Mouse (Mus musculus): ENCODE measurements around the gene Elmo2. TPM values are rescaled to one million over a fixed set of nuclear protein-coding genes. Genes with fewer than 3 reads are reported as not detected.

The Elmo2 gene
- polyA plus RNA-seq, 1 experiment = 36.2 TPM

- no peak for DNase-seq (ENCODE audit: low spot score)
These were observed 29.7 kb downstream of the Elmo2 start for GRCm38 (mm10) chr2:165296571-165296970.

- DNase-seq (ENCODE audit: low spot score) = peak; percentile 34
These were observed 37.8 kb downstream of the Elmo2 start for GRCm38 (mm10) chr2:165288315-165289031.

- DNase-seq (ENCODE audit: low spot score) = peak; percentile 84
These were observed 38.9 kb downstream of the Elmo2 start, which contains the start of gene Slc35c2 for GRCm38 (mm10) chr2:165287202-165287984. Gene Slc35c2, minus strand, starts transcription at chr2:165287869.

DNA sequence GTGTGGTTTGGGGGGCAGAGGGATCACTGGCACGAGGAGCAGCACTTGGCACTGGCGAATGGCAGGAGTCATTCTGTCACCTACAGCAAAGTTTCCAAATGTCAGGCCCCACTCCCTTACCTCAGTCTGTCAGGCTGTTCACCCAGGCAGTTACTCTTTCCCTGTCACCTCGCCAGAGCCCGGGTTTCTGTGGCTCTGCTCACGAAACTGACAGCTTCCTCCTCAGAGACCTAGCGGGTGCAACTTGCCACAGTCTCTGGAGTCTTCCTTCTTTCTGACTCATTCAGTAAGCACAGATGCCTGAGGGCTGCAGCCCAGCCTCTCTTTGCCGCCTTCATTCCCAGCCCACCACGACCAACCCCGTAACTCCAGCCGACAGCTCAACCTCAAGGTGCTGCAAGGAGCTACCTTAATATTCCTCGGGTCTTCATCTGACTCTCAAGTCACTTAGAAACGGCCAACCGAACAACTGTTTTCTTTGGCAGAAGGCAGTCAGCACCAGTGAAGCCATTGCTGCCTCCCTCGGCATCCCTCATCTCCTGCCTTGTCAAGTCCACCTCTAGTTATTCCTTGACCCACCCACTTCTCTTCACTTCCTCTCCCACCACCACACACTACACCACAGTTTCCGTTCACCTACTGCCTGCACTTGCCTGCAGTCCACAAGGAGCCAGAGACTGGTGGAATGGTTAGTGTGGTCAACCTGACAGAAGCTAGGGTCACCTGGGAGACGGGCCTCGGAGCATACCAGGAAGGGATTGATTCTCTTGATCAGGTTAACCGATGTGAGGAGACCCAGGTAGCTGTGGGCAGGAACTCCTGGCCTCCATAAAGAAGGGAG, 39.7 kb downstream of the Elmo2 start:
- no peak for DNase-seq (ENCODE audit: low spot score)

DNA sequence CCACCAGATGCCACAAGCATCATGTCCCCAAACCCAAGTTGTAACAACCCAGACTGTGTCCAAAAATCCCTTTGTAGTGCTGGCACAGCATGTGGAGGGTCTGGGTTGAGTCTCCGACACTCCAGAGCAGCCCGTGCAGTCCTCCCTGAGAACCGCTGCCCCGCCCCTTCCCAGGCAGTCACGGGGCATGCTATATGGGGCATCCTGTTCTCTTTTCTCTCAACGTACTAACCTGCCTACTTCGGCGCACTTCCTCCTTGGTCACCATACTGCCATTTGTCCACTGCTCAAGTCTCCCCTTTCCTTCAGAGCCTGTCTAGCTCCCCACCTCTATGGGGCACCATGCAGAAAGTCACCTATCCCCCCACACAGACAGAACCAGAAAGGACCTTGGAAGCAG, 40.7 kb downstream of the Elmo2 start:
- DNase-seq (ENCODE audit: low spot score) = no peak

DNA sequence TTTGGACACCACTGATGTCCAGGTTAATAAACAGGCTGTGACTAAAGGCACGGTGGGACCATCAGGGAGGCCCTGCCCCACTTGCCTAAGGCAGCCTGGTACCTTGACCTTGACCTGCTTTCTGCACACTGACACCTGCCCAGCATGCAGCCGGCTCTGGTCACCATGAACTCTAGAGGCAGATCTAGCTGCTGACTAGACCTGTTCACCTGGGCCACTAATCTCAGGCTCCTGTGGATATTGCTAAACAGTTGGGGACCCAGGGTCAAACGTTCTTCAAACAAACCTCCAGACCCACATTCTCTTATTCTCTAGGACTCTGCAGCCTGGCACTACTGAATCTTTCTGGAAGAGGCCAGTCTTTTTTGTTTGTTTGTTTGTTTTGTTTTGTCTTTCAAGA, 41.2 kb downstream of the Elmo2 start:
- no peak for DNase-seq (ENCODE audit: low spot score)

- no peak for DNase-seq (ENCODE audit: low spot score)
These were observed 41.9 kb downstream of the Elmo2 start for GRCm38 (mm10) chr2:165284377-165284776.

DNA sequence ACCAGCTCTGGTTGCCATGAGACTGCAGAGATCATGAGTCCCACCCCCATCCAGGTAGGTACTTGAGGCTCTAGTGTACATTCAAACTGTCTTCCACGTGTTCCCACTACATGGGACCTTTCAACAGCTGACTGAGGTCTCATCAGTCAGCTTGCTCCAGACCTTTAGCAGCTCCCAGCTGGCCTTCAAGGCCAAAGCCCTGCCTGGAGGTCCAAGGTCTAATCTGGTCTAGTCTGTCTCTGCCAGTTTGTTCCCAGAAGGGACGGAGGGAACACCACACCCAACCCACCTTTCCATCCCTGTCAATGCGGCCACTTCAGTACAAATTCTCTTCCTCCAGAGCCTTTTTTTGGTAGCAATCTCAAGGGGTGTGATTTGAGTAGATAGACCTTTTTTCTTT, 42.6 kb downstream of the Elmo2 start:
- DNase-seq (ENCODE audit: low spot score) = no peak

GRCm38 (mm10) chr2:165281779-165282311, 44.4 kb downstream of the Elmo2 start:
- DNase-seq (ENCODE audit: low spot score) = no peak

DNA sequence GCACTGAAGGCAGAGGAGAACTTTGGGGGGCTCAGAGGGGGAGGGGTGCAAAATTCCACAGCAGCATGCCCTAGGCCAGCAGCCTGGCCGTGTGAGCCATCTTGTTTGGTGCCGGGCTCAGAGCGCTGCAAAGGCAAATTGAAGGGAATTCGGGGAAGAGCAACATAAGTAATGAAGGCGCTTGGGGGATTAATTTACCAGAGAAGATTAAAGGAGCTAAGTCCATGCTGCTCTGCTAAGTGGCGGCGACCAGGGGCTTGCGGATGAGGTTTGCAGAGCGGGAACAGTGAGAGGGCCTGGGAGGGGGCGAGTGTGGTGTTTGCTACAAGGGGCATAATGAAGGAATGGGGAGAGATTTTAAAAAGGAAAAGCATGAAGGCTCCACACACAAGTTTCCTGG, 46.9 kb downstream of the Elmo2 start:
- DNase-seq (ENCODE audit: low spot score) = no peak

GRCm38 (mm10) chr2:165277188-165277740, 49.0 kb downstream of the Elmo2 start:
- DNase-seq (ENCODE audit: low spot score) = no peak

DNA sequence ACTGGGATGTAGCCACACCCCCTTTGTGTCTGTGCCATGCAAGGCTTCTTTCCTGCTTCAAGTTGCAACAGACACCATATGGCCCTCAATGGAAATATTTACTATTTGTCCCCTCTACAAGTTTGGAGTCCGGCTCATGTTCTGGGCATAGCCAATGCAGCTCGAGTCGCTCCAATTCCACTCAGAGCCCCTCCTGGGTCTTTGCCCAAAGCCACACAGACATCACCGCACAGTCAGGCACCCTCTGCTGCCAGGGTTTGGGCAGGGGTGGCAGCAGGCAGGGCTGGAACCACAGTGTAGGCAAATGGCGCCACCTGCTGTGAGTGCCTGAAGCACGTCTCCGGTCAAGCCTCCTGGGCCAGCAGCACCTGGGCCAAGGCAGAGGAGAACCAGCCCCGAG, 50.5 kb downstream of the Elmo2 start:
- peak; percentile 44 for DNase-seq (ENCODE audit: low spot score)

GRCm38 (mm10) chr2:165275124-165275640, 51.1 kb downstream of the Elmo2 start:
- no peak for DNase-seq (ENCODE audit: low spot score)

- no peak for DNase-seq (ENCODE audit: low spot score)
These were observed 52.7 kb downstream of the Elmo2 start for GRCm38 (mm10) chr2:165273589-165273988.

DNA sequence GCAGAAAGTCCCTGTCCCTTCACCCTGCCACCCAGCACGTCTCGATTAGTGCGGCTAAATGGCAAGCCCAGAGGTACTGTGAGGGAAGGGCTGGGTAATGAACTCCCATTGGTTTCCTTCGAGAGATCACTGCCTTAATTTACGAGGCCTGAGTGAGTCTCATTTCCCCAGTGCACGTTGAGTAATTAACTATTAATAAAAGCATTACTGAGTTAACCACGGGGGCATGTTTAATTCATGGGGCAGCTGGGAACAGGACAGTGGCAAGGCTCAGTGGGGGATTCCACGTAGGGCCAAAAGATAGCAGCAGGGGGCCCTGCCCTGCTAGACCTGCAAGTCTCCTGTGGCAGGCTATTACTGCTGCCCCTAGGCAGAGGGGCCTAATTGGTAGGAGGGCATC, 55.0 kb downstream of the Elmo2 start:
- DNase-seq (ENCODE audit: low spot score) = no peak

DNA sequence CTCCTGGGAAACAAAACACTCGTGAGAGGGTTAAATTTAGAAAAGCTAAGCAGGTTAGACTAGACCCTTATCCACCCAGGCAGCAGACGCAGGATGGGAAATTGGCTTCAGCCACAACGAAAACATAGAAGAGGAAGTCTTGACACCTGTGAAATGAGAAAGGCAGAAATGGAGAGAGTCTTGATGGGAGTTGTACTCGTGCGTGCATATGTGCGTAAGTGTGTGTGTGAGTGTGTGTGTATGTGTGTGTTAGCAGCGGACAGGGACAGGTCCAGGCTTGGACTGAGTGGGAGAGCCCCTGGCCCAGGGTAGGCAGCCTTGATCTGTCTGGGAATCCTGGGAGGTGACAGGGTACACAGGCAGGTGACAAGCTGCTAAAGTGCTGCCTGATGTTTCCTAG, 55.4 kb downstream of the Elmo2 start:
- no peak for DNase-seq (ENCODE audit: low spot score)

GRCm38 (mm10) chr2:165266739-165267138, 59.5 kb downstream of the Elmo2 start:
- no peak for DNase-seq (ENCODE audit: low spot score)

GRCm38 (mm10) chr2:165263861-165264260, 62.4 kb downstream of the Elmo2 start:
- no peak for DNase-seq (ENCODE audit: low spot score)

DNA sequence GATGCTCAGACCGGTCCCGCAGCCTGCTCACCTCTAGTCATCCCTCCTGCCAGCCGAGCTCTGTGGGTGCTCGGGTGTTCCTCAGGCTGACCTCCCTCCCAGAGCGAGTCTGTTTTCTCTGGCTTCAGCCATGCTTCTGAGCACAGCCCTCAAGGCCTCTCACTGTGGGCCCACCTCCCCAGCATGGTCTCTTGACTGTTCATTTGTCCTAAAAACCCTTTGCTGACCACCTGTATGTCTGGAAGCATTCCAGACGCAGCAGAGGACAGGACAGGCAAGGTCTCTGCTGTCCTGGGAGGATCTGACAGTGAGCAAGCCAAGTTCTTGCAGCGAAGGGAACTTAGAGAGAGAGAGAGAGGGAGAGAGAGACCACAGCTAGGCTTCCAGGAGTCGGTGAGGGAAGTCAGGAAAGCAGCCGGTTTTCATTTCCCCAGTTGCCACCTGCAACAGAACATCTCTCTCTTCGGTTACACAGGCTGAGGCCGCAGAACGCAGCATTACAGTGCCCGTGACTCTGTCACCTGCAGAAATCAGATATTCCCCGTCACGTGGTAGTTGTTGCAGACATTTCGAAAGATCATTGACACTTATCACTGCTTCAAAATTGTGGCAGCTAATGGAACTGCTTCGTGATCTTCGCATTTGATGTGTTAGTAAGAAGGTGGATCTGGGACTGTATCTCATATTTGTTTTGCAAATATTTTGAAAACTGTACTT, 63.8 kb downstream of the Elmo2 start:
- DNase-seq (ENCODE audit: low spot score) = no peak

GRCm38 (mm10) chr2:165259859-165260258, 66.4 kb downstream of the Elmo2 start:
- no peak for DNase-seq (ENCODE audit: low spot score)

DNA sequence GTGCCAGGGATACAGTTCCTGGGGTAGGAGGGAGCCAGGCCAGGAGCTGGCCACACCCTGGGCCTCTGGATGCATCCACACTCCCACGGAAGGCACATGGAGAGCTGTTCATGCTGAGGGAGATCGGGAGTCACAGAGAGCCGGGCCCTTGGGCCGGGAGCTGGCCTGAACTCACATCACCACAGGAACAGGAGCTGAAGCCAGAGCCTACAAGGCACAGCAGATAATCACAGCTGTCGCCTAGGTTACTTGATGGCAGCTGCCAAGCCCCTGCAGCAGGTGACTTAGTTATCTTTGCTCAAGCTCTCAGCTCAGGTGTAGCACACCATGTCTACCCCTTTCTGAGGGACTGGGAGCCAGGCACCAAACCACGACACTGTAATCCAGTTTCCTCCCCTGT, 68.0 kb downstream of the Elmo2 start:
- no peak for DNase-seq (ENCODE audit: low spot score)
